Mouse (Mus musculus) midbrain, embryonic 12.5 days (tissue): ENCODE data around the gene Zg16. TPM values are rescaled to one million over a fixed set of nuclear protein-coding genes. Genes with fewer than 3 reads are reported as not detected.

Experiments used
- ATAC-seq: fragments of 200-750 bp; cut with Nextera tagmentation; 2 replicates; pipeline ENCODE4 v1.8.0; 2017; ENCODE audit warnings: low read depth, moderate TSS enrichment, moderate library complexity; ENCODE audit not compliant: low FRiP score
- H3K27ac ChIP-seq: fragments of 300-500 bp; sonication (generic); replicated peaks from 2 replicates; pipeline ENCODE4 v1.5.1; 2016; ENCODE audit warnings: mild to moderate bottlenecking
- H3K27me3 ChIP-seq: fragments of 300-500 bp; sonication (generic); 2 replicates; pipeline ENCODE4 v1.6.1; 2016; ENCODE audit warnings: mild to moderate bottlenecking
- H3K36me3 ChIP-seq: fragments of 300-500 bp; sonication (generic); 2 replicates; pipeline ENCODE4 v1.6.1; 2016
- H3K4me1 ChIP-seq: fragments of 300-500 bp; sonication (generic); 2 replicates; pipeline ENCODE4 v1.6.1; 2016
- H3K4me2 ChIP-seq: fragments of 300-500 bp; sonication (generic); replicated peaks from 2 replicates; pipeline ENCODE4 v1.6.1; 2016; ENCODE audit warnings: mild to moderate bottlenecking, moderate library complexity
- H3K4me3 ChIP-seq: fragments of 300-500 bp; sonication (generic); 2 replicates; pipeline ENCODE4 v1.5.1; 2016; ENCODE audit warnings: mild to moderate bottlenecking
- H3K9ac ChIP-seq: fragments of 300-500 bp; sonication (generic); replicated peaks from 2 replicates; pipeline ENCODE4 v1.6.1; 2016; ENCODE audit warnings: mild to moderate bottlenecking, moderate library complexity
- H3K9me3 ChIP-seq: fragments of 300-500 bp; sonication (generic); 2 replicates; pipeline ENCODE4 v1.6.1; 2016; ENCODE audit warnings: mild to moderate bottlenecking
- WGBS: fragments of 180-500 bp; shearing (Covaris S2); methylation state at CpG from one replicate; pipeline ENCODE4 v1.1.7; 2016; 5-methylcytosine and 5-hydroxymethylcytosine counted together
- polyA plus RNA-seq: library from polyadenylated mRNA; unstranded; fragments of >200 nt; fragmentation: Nextera tagmentation; extraction: Ambion mirVana; gene quantifications from 2 replicates; pipeline ENCODE4 v1.2.1, GENCODE M21; 2016

The Zg16 gene
- polyA plus RNA-seq, 1 experiment from 2014 or later = not detected

GRCm38 (mm10) chr7:127023272-127023691 is 63.8 kb downstream of the Zg16 start:
- Histone ChIP-seq H3K27ac (peak overlapping the region; percentile 99), H3K36me3 (peaks cover 30% of the 10 kb centered on the region), H3K9ac (peak overlapping the region; percentile 100), H3K4me3 (peak overlapping the region; percentile 98), H3K4me2 (peak overlapping the region; percentile 98), H3K27me3 (no peaks in the 10 kb centered on the region), H3K4me1 (peaks cover 77% of the 10 kb centered on the region), H3K9me3 (no peaks in the 10 kb centered on the region)
- WGBS = 74% methylated on average over 13 of the region's 13 CpGs
- no peak for ATAC-seq

- H3K9me3 ChIP-seq = no peaks in the 10 kb centered on the region
- H3K4me3 ChIP-seq = peak overlapping the region; percentile 98
- no peak for ATAC-seq
- peaks cover 30% of the 10 kb centered on the region for H3K36me3 ChIP-seq
- WGBS = 82% methylated on average over 4 of the region's 7 CpGs
- H3K27ac ChIP-seq = peak overlapping the region; percentile 99
- no peaks in the 10 kb centered on the region for H3K27me3 ChIP-seq
- peaks cover 77% of the 10 kb centered on the region for H3K4me1 ChIP-seq
- H3K9ac ChIP-seq = peak overlapping the region; percentile 100
- peak overlapping the region; percentile 98 for H3K4me2 ChIP-seq
These were observed 64.4 kb downstream of the Zg16 start for GRCm38 (mm10) chr7:127022528-127023271.

GRCm38 (mm10) chr7:127021563-127022527 is 65.3 kb downstream of the Zg16 start:
- ATAC-seq = no peak
- no peaks in the 10 kb centered on the region for H3K9me3 ChIP-seq
- peaks cover 77% of the 10 kb centered on the region for H3K4me1 ChIP-seq
- peak overlapping the region; percentile 99 for H3K27ac ChIP-seq
- 44% methylated on average over 5 of the region's 5 CpGs for WGBS
- peak overlapping the region; percentile 98 for H3K4me2 ChIP-seq
- peak overlapping the region; percentile 47 for H3K4me3 ChIP-seq
- no peaks in the 10 kb centered on the region for H3K27me3 ChIP-seq
- H3K36me3 ChIP-seq = peaks cover 30% of the 10 kb centered on the region
- peak overlapping the region; percentile 100 for H3K9ac ChIP-seq

- 2% methylated on average over 36 of the region's 37 CpGs for WGBS
- Histone ChIP-seq H3K9ac (peak within 1 kb of the TSS; percentile 69), H3K27me3 (no peaks in the 10 kb centered on the region), H3K4me1 (peaks cover 78% of the 10 kb centered on the region), H3K9me3 (no peaks in the 10 kb centered on the region), H3K36me3 (peaks cover 30% of the 10 kb centered on the region), H3K4me3 (peak within 1 kb of the TSS; percentile 47), H3K27ac (peak within 1 kb of the TSS; percentile 99), H3K4me2 (peak within 1 kb of the TSS; percentile 98)
- peak; percentile 17; the same call in 1 of the 2 replicates for ATAC-seq
These were observed 66.1 kb downstream of the Zg16 start, which contains the start of the genes Gm42742 and Prrt2 for GRCm38 (mm10) chr7:127020901-127021562. Gm42742 (minus strand) TSS chr7:127021097. Prrt2 (minus strand) TSS chr7:127021211.

- WGBS = 22% methylated on average over 5 of the region's 5 CpGs
These were observed 66.6 kb downstream of the Zg16 start for GRCm38 (mm10) chr7:127020491-127020890.

GRCm38 (mm10) chr7:127020031-127020430 is 67.1 kb downstream of the Zg16 start:
- peaks cover 36% of the 10 kb centered on the region for H3K36me3 ChIP-seq
- peak overlapping the region; percentile 47 for H3K4me3 ChIP-seq
- WGBS = 58% methylated on average over 3 of the region's 3 CpGs
- no peaks in the 10 kb centered on the region for H3K9me3 ChIP-seq
- peaks cover 87% of the 10 kb centered on the region for H3K4me1 ChIP-seq
- peak overlapping the region; percentile 69; the same call in 1 of the 2 replicates for H3K9ac ChIP-seq
- no peaks in the 10 kb centered on the region for H3K27me3 ChIP-seq
- peak overlapping the region; percentile 98 for H3K4me2 ChIP-seq
- ATAC-seq = no peak
- peak overlapping the region; percentile 99; the same call in 1 of the 2 replicates for H3K27ac ChIP-seq

More at GRCm38 (mm10) chr7:127020491-127020890, 66.6 kb downstream of the Zg16 start:
- Histone ChIP-seq H3K9me3 (no peaks in the 10 kb centered on the region), H3K4me3 (peak overlapping the region; percentile 47), H3K9ac (peak overlapping the region; percentile 69), H3K27me3 (no peaks in the 10 kb centered on the region), H3K4me1 (peaks cover 84% of the 10 kb centered on the region), H3K4me2 (peak overlapping the region; percentile 98), H3K27ac (peak overlapping the region; percentile 99), H3K36me3 (peaks cover 32% of the 10 kb centered on the region)
- no peak for ATAC-seq

- H3K36me3 ChIP-seq = peaks cover 36% of the 10 kb centered on the region
- whole genome bisulfite sequencing = 85% methylated on average over 14 of the region's 14 CpGs
- peak overlapping the region; percentile 69; the same call in 1 of the 2 replicates for H3K9ac ChIP-seq
- H3K4me1 ChIP-seq = peaks cover 87% of the 10 kb centered on the region
- H3K27ac ChIP-seq = no peak overlapping the region
- ATAC-seq = no peak
- H3K4me2 ChIP-seq = peak overlapping the region; percentile 98
- no peaks in the 10 kb centered on the region for H3K27me3 ChIP-seq
- H3K9me3 ChIP-seq = no peaks in the 10 kb centered on the region
- peak overlapping the region; percentile 47; the same call in 1 of the 2 replicates for H3K4me3 ChIP-seq
These were observed 67.7 kb downstream of the Zg16 start for GRCm38 (mm10) chr7:127019306-127019960.

GRCm38 (mm10) chr7:127018416-127019305 is 68.5 kb downstream of the Zg16 start:
- ATAC-seq = no peak
- Histone ChIP-seq H3K36me3 (peaks cover 36% of the 10 kb centered on the region), H3K4me3 (0 out of 2 replicates have a peak overlapping the region, but pooled peaks have one; percentile 2)

GRCm38 (mm10) chr7:127017950-127018345 is 69.2 kb downstream of the Zg16 start:
- Histone ChIP-seq H3K9ac (peak overlapping the region; percentile 44; the same call in 1 of the 2 replicates), H3K36me3 (peaks cover 36% of the 10 kb centered on the region), H3K9me3 (no peaks in the 10 kb centered on the region), H3K27ac (peak overlapping the region; percentile 61), H3K4me2 (0 out of 2 replicates have a peak overlapping the region, but pooled peaks have one; percentile 5), H3K27me3 (no peaks in the 10 kb centered on the region), H3K4me3 (no peak overlapping the region), H3K4me1 (peaks cover 76% of the 10 kb centered on the region)
- WGBS = 61% methylated on average over 6 of the region's 6 CpGs
- no peak for ATAC-seq

More at GRCm38 (mm10) chr7:127018416-127019305, 68.5 kb downstream of the Zg16 start:
- Histone ChIP-seq H3K9ac (peak overlapping the region; percentile 25), H3K4me2 (no peak overlapping the region), H3K27me3 (no peaks in the 10 kb centered on the region), H3K9me3 (no peaks in the 10 kb centered on the region), H3K4me1 (peaks cover 84% of the 10 kb centered on the region), H3K27ac (peak overlapping the region; percentile 61; the same call in 1 of the 2 replicates)
- WGBS = 84% methylated on average over 15 of the region's 15 CpGs
